Mouse (Mus musculus) CH12.LX (cell line): ENCODE data around the gene Hvcn1. TPM values are rescaled to one million over a fixed set of nuclear protein-coding genes. Genes with fewer than 3 reads are reported as not detected.

ENCODE experiments used
- DNase-seq: peaks from one replicate; pipeline ENCODE4 v3.0.0-alpha.2; 2013; ENCODE audit errors: extremely low read depth
- H3K27ac ChIP-seq: 2 replicates; pipeline ENCODE4 v1.5.1; 2012; ENCODE audit warnings: low read depth, mild to moderate bottlenecking, control low read depth, moderate library complexity; ENCODE audit not compliant: insufficient read depth
- H3K27me3 ChIP-seq: replicated peaks from 2 replicates; pipeline ENCODE3; 2012; ENCODE audit warnings: inconsistent platforms
- H3K36me3 ChIP-seq, 2 experiments: replicated peaks in 1 of 2; 2 replicates each; pipeline versions ENCODE3 to v1.6.1; 2012; ENCODE audit warnings: inconsistent platforms in 1 of 2, low read length in 1 of 2, mild to moderate bottlenecking in 1 of 2, mixed read lengths in 1 of 2, moderate library complexity in 1 of 2; ENCODE audit not compliant: control insufficient read depth in 1 of 2, insufficient read depth in 1 of 2
- H3K4me1 ChIP-seq, 2 experiments: 2 replicates each; pipeline ENCODE4 v1.6.1; 2012; ENCODE audit warnings: inconsistent platforms in 1 of 2, moderate library complexity in 1 of 2; ENCODE audit not compliant: insufficient read depth in 2 of 2, control insufficient read depth in 1 of 2
- H3K4me2 ChIP-seq: 2 replicates; pipeline ENCODE4 v1.6.1; 2012; ENCODE audit warnings: low read depth, mild to moderate bottlenecking, control low read depth; ENCODE audit not compliant: poor library complexity, insufficient read depth, severe bottlenecking
- H3K4me3 ChIP-seq, 3 experiments: fragments of 150-350 bp in 1 of 3; sonication (generic) in 1 of 3; replicated peaks in 1 of 3; 2 replicates each; pipeline versions ENCODE3 to v1.5.1; 2011 to 2012; ENCODE audit warnings: low read depth in 2 of 3, low read length in 2 of 3, mild to moderate bottlenecking in 2 of 3, moderate library complexity in 2 of 3, control low read depth in 1 of 3, improper control_type of control experiment in 1 of 3, inconsistent platforms in 1 of 3, mixed read lengths in 1 of 3; ENCODE audit not compliant: poor library complexity in 1 of 3
- H3K79me2 ChIP-seq: replicated peaks from 2 replicates; pipeline ENCODE4 v1.6.1; 2012; ENCODE audit warnings: mild to moderate bottlenecking, moderate library complexity; ENCODE audit not compliant: control insufficient read depth, poor library complexity, insufficient read depth, severe bottlenecking; ENCODE audit errors: extremely low read depth
- H3K9ac ChIP-seq: 2 replicates; pipeline ENCODE4 v1.6.1; 2012; ENCODE audit warnings: low read depth, mild to moderate bottlenecking, control low read depth, moderate library complexity; ENCODE audit not compliant: insufficient read depth
- H3K9me3 ChIP-seq: replicated peaks from 2 replicates; pipeline ENCODE3; 2012; ENCODE audit warnings: low read length, inconsistent platforms, mixed read lengths
- CHD2 ChIP-seq: IDR thresholded peaks from 2 replicates; pipeline ENCODE4 v1.6.1; 2011; ENCODE audit warnings: low read length, improper control_type of control experiment
- CTCF ChIP-seq, 2 experiments: IDR thresholded peaks in 1 of 2; conservative IDR thresholded peaks in 1 of 2; 2 replicates each; pipeline ENCODE4 v1.5.1; 2011 to 2012; ENCODE audit warnings: low read depth in 2 of 2, low read length in 2 of 2, improper control_type of control experiment in 1 of 2, inconsistent platforms in 1 of 2, mild to moderate bottlenecking in 1 of 2, moderate library complexity in 1 of 2
- E2F4 ChIP-seq: IDR thresholded peaks from 2 replicates; pipeline ENCODE4 v1.6.1; 2011; ENCODE audit warnings: low read depth, low read length, improper control_type of control experiment; ENCODE audit not compliant: insufficient replicate concordance
- ELF1 ChIP-seq: IDR thresholded peaks from 2 replicates; pipeline ENCODE4 v1.6.1; 2014; ENCODE audit warnings: low read depth, mild to moderate bottlenecking, inconsistent platforms, low read length, improper control_type of control experiment
- MEF2A ChIP-seq: IDR thresholded peaks from 2 replicates; pipeline ENCODE4 v1.6.1; 2014; ENCODE audit warnings: low read depth, mild to moderate bottlenecking, inconsistent platforms, low read length, improper control_type of control experiment, borderline replicate concordance
- MXI1 ChIP-seq: IDR thresholded peaks from 2 replicates; pipeline ENCODE4 v1.6.1; 2011; ENCODE audit warnings: mild to moderate bottlenecking, low read depth, low read length, improper control_type of control experiment
- MYC ChIP-seq: IDR thresholded peaks from 2 replicates; pipeline ENCODE4 v1.6.1; 2011; ENCODE audit warnings: low read depth, mild to moderate bottlenecking, improper control_type of control experiment, low read length
- NRF1 ChIP-seq: IDR thresholded peaks from 2 replicates; pipeline ENCODE4 v1.6.1; 2014; ENCODE audit warnings: low read depth, mild to moderate bottlenecking, inconsistent platforms, low read length, improper control_type of control experiment, moderate library complexity
- POLR2A ChIP-seq: IDR thresholded peaks from 2 replicates; pipeline ENCODE4 v1.6.1; 2011; ENCODE audit warnings: low read depth, mild to moderate bottlenecking, improper control_type of control experiment, low read length
- POLR2AphosphoS2 ChIP-seq: IDR thresholded peaks from 2 replicates; pipeline ENCODE4 v1.6.1; 2011; ENCODE audit warnings: low read depth, low read length, improper control_type of control experiment
- RAD21 ChIP-seq: IDR thresholded peaks from 2 replicates; pipeline ENCODE4 v1.6.1; 2011; ENCODE audit warnings: low read depth, mild to moderate bottlenecking, low read length, improper control_type of control experiment, moderate library complexity
- RCOR1 ChIP-seq: conservative IDR thresholded peaks from 2 replicates; pipeline ENCODE4 v1.6.1; 2012; ENCODE audit warnings: low read depth, mild to moderate bottlenecking, inconsistent platforms, low read length, improper control_type of control experiment
- SMC3 ChIP-seq: IDR thresholded peaks from 2 replicates; pipeline ENCODE4 v1.6.1; 2011; ENCODE audit warnings: low read depth, low read length, improper control_type of control experiment
- TBP ChIP-seq: conservative IDR thresholded peaks from 2 replicates; pipeline ENCODE4 v1.6.1; 2011; ENCODE audit warnings: low read depth, low read length, improper control_type of control experiment
- USF1 ChIP-seq: IDR thresholded peaks from 2 replicates; pipeline ENCODE4 v1.6.1; 2014; ENCODE audit warnings: low read depth, mild to moderate bottlenecking, inconsistent platforms, low read length, improper control_type of control experiment
- ZC3H11A ChIP-seq: IDR thresholded peaks from 2 replicates; pipeline ENCODE4 v1.6.1; 2012; ENCODE audit warnings: low read depth, mild to moderate bottlenecking, inconsistent platforms, low read length, improper control_type of control experiment
- ZNF384 ChIP-seq: IDR thresholded peaks from 2 replicates; pipeline ENCODE4 v1.6.1; 2012; ENCODE audit warnings: low read depth, low read length, improper control_type of control experiment, inconsistent platforms
- dilution Hi-C: fragments of 300-500 bp; cut with MboI; formaldehyde crosslinking; loops from 2 replicates; pipeline ENCODE4 v1.14.3; 2020; ENCODE audit warnings: low sequenced_read_pairs; ENCODE audit not compliant: extremely low pct_unique_long_range_greater_than_20kb, extremely low pct_ligation_motif_present
- in situ Hi-C: fragments of 300-500 bp; cut with MboI; formaldehyde crosslinking; loops from 3 replicates; pipeline ENCODE4 v1.14.3; 2019; ENCODE audit warnings: low sequenced_read_pairs, low pct_ligation_motif_present, low pct_unique_long_range_greater_than_20kb, mixed read lengths
- polyA plus RNA-seq: library from polyadenylated mRNA; unstranded; fragments of >175 nt; gene quantifications from 2 replicates; pipeline ENCODE4 v1.2.1, GENCODE M21; 2012; ENCODE audit warnings: low read depth; ENCODE audit not compliant: insufficient read length
- total RNA-seq, 2 experiments: library from RNA; depleted of rRNA; stranded (reverse); fragments of 300-350 nt in 1 of 2; fragments of >200 nt in 1 of 2; gene quantifications; 2 replicates each; pipeline ENCODE4 v1.2.3; 2012 to 2014

Gene Hvcn1
- total and polyA plus RNA-seq, 3 experiments = 143 to 159 (median 156) TPM

DNA sequence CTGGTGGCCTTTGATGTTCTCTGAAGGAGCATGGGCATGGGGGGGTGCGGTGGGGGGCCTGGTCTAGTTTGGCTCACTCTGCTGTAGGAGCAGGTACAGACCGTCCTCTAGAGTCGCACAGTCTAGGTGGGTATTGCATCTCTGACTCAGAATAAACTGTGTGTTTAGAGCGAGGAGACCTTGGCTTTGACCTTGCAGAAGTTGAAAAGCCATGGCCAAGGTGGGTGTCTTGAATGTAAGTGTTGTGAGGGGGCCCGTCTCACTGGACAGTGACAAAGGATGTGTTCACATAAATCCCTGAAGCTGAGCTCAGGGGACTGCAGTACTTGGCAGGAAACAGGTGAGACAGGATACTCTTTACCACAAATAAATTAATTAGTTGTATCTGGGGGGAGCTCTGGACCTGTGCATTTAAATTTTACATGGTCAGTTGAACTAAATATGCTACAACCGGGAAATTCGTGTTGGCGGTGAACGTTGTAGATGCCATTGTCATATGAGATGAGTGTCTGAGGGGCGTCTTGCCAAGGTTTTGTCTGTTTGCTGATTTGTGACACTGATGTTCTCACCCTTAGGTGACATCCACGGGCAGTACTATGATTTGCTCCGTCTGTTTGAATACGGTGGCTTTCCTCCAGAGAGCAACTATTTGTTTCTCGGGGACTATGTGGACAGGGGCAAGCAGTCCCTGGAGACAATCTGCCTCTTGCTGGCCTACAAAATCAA, 38.1 kb upstream of the Hvcn1 start:
- Histone ChIP-seq H3K27ac (no peak overlapping the region), H3K4me1 (peaks cover 0 to 9% of the 10 kb centered on the region in 2 experiments; a peak in 3 of 4 replicates), H3K9me3 (no peaks in the 10 kb centered on the region), H3K9ac (no peak overlapping the region), H3K36me3 (peaks cover 86 to 98% of the 10 kb centered on the region in 2 experiments), H3K79me2 (peaks cover 46% of the 10 kb centered on the region), H3K27me3 (no peaks in the 10 kb centered on the region), H3K4me2 (no peak overlapping the region), H3K4me3 (no peak overlapping the region)
- in situ Hi-C loops (no loop called here), dilution Hi-C loops (no loop called here)
- DNase-seq = no peak
- TF ChIP-seq USF1 = no peak
- TF ChIP-seq NRF1 = no peak
- no peak for TF ChIP-seq RAD21
- TF ChIP-seq CHD2 = no peak
- TF ChIP-seq RCOR1 = no peak
- no peak for TF ChIP-seq MEF2A
- TF ChIP-seq TBP = no peak
- TF ChIP-seq ZNF384 = no peak
- no peak for TF ChIP-seq E2F4

DNA sequence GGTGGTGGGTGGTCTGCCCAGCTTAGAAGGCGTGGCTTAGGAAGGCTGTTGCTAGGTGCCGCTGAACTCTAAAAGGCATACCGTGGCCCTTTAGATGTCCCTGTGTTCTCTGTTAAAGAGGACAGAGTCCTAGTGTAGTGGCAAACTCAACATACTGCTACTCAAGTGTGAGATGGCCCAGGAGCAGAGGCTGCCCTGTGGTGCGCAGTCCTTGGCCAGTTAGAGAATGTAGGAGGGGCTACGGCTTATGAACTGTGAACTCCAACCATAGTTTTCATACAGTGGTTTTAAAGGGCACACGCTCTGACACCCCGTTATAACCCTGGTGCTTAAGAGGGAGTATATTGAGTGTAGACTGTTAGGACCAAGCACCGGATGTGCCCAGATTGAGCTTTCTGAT, 35.5 kb upstream of the Hvcn1 start:
- Histone ChIP-seq H3K79me2 (peaks cover 20% of the 10 kb centered on the region), H3K4me3 (no peak overlapping the region), H3K9ac (no peak overlapping the region), H3K4me2 (no peak overlapping the region), H3K9me3 (no peaks in the 10 kb centered on the region), H3K4me1 (no peaks in the 10 kb centered on the region), H3K27ac (no peak overlapping the region), H3K36me3 (peaks cover 77 to 84% of the 10 kb centered on the region in 2 experiments), H3K27me3 (no peaks in the 10 kb centered on the region)
- in situ Hi-C loops = no loop called here
- TF ChIP-seq ZC3H11A (no peak), POLR2AphosphoS2 (no peak), MYC (no peak), USF1 (no peak), POLR2A (no peak), SMC3 (no peak), MXI1 (no peak), ELF1 (no peak), CTCF (conservative IDR thresholded peaks at IDR 0.05 in 1 of 2, IDR thresholded peaks at IDR 0.05 in 1 of 2; ENCODE audit: low read depth in 2 of 2, low read length in 2 of 2) (no peak)
- dilution Hi-C loops = no loop called here
- no peak for DNase-seq
